Mouse (Mus musculus) kidney, postnatal 0 days (tissue): Measurements from ENCODE around the gene Pard6b. TPM values are rescaled to one million over a fixed set of nuclear protein-coding genes. Genes with fewer than 3 reads are reported as not detected.

ENCODE experiments used
- ATAC-seq: fragments of 200-750 bp; cut with Nextera tagmentation; replicated peaks from 2 replicates; pipeline ENCODE4 v1.8.0; 2017; ENCODE audit warnings: low read depth, moderate number of reproducible peaks, moderate TSS enrichment, moderate library complexity; ENCODE audit not compliant: low FRiP score
- DNase-seq: peaks from one replicate; pipeline ENCODE4 v3.0.0-alpha.2; 2016; ENCODE audit warnings: low spot score
- H3K27ac ChIP-seq: fragments of 300-500 bp; sonication (generic); 2 replicates; pipeline ENCODE4 v1.5.1; 2014; ENCODE audit warnings: mild to moderate bottlenecking
- H3K27me3 ChIP-seq: fragments of 300-500 bp; sonication (generic); 2 replicates; pipeline ENCODE4 v1.6.1; 2014; ENCODE audit warnings: low read length, mixed read lengths; ENCODE audit not compliant: insufficient read depth
- H3K36me3 ChIP-seq: fragments of 300-500 bp; sonication (generic); 2 replicates; pipeline ENCODE4 v1.6.1; 2014; ENCODE audit warnings: low read length, mixed read lengths; ENCODE audit not compliant: insufficient read depth
- H3K4me1 ChIP-seq: fragments of 300-500 bp; sonication (generic); replicated peaks from 2 replicates; pipeline ENCODE4 v1.6.1; 2014; ENCODE audit warnings: antibody characterized with exemption, low read length, mixed read lengths; ENCODE audit not compliant: insufficient read depth
- H3K4me2 ChIP-seq: fragments of 300-500 bp; sonication (generic); 2 replicates; pipeline ENCODE4 v1.6.1; 2014; ENCODE audit warnings: mild to moderate bottlenecking, low read length, moderate library complexity, mixed read lengths
- H3K4me3 ChIP-seq: fragments of 300-500 bp; sonication (generic); replicated peaks from 2 replicates; pipeline ENCODE4 v1.5.1; 2014; ENCODE audit warnings: low read depth, low read length
- H3K9ac ChIP-seq: fragments of 300-500 bp; sonication (generic); 2 replicates; pipeline ENCODE4 v1.6.1; 2014; ENCODE audit warnings: low read depth, low read length
- H3K9me3 ChIP-seq: fragments of 300-500 bp; sonication (generic); replicated peaks from 2 replicates; pipeline ENCODE4 v1.6.1; 2016; ENCODE audit warnings: low read length, inconsistent platforms, mixed read lengths
- CTCF ChIP-seq: IDR thresholded peaks from 2 replicates; pipeline ENCODE4 v1.5.1; 2016; ENCODE audit warnings: antibody characterized with exemption, low read depth, mild to moderate bottlenecking, moderate library complexity
- WGBS: fragments of 180-500 bp; shearing (Covaris S2); extraction: QIAGEN DNeasy Blood & Tissue Kit; methylation state at CpG from one replicate; pipeline ENCODE4 v1.1.7; 2014; 5-methylcytosine and 5-hydroxymethylcytosine counted together
- polyA plus RNA-seq: library from polyadenylated mRNA; unstranded; fragments of >200 nt; fragmentation: Nextera tagmentation; extraction: Ambion mirVana; gene quantifications from 2 replicates; pipeline ENCODE4 v1.2.1, GENCODE M21; 2015

Gene Pard6b
- polyA plus RNA-seq, 1 experiment from 2014 or later = 28.6 TPM

GRCm38 (mm10) chr2:168125288-168126089, 44.7 kb downstream of the Pard6b start:
- no peak for DNase-seq
- no peak overlapping the region for H3K4me2 ChIP-seq
- WGBS = 43% methylated on average over 11 of the region's 11 CpGs
- no peak for ATAC-seq
- H3K9me3 ChIP-seq = no peaks in the 10 kb centered on the region
- H3K27ac ChIP-seq = no peak overlapping the region
- H3K27me3 ChIP-seq = no peaks in the 10 kb centered on the region
- TF ChIP-seq CTCF = no peak
- no peak overlapping the region for H3K4me3 ChIP-seq
- H3K9ac ChIP-seq = no peak overlapping the region
- H3K4me1 ChIP-seq = no peaks in the 10 kb centered on the region; the same call in 1 of the 2 replicates
- no peaks in the 10 kb centered on the region for H3K36me3 ChIP-seq

- peak overlapping the region; percentile 50 for H3K27ac ChIP-seq
Observed at GRCm38 (mm10) chr2:168127767-168128166, 47.0 kb downstream of the Pard6b start.

GRCm38 (mm10) chr2:168128211-168128859, 47.5 kb downstream of the Pard6b start:
- Histone ChIP-seq H3K27me3 (no peaks in the 10 kb centered on the region), H3K27ac (peak overlapping the region; percentile 50), H3K4me3 (no peak overlapping the region), H3K36me3 (no peaks in the 10 kb centered on the region), H3K4me1 (no peaks in the 10 kb centered on the region; the same call in 1 of the 2 replicates), H3K4me2 (no peak overlapping the region), H3K9ac (no peak overlapping the region), H3K9me3 (no peaks in the 10 kb centered on the region)
- peak; percentile 88 for TF ChIP-seq CTCF
- WGBS = 30% methylated on average over 13 of the region's 14 CpGs
- ATAC-seq (peak; percentile 87), DNase-seq (peak; percentile 97)

More at GRCm38 (mm10) chr2:168127767-168128166, 47.0 kb downstream of the Pard6b start:
- DNase-seq = no peak
- H3K4me3 ChIP-seq = no peak overlapping the region
- H3K9me3 ChIP-seq = no peaks in the 10 kb centered on the region
- ATAC-seq = no peak
- H3K27me3 ChIP-seq = no peaks in the 10 kb centered on the region
- TF ChIP-seq CTCF = no peak
- H3K4me1 ChIP-seq = no peaks in the 10 kb centered on the region; the same call in 1 of the 2 replicates
- H3K9ac ChIP-seq = no peak overlapping the region
- 79% methylated on average over 14 of the region's 14 CpGs for WGBS
- no peak overlapping the region for H3K4me2 ChIP-seq
- no peaks in the 10 kb centered on the region for H3K36me3 ChIP-seq

GRCm38 (mm10) chr2:168130046-168130445, 49.2 kb downstream of the Pard6b start:
- no peaks in the 10 kb centered on the region for H3K9me3 ChIP-seq
- H3K27ac ChIP-seq = no peak overlapping the region
- WGBS = 62% methylated on average over 3 of the region's 3 CpGs
- H3K4me1 ChIP-seq = no peaks in the 10 kb centered on the region; the same call in 1 of the 2 replicates
- no peaks in the 10 kb centered on the region for H3K36me3 ChIP-seq
- no peak overlapping the region for H3K4me3 ChIP-seq
- TF ChIP-seq CTCF = no peak
- no peak overlapping the region for H3K4me2 ChIP-seq
- ATAC-seq (no peak), DNase-seq (no peak)
- H3K9ac ChIP-seq = no peak overlapping the region
- no peaks in the 10 kb centered on the region for H3K27me3 ChIP-seq

- 75% methylated on average over 15 of the region's 15 CpGs for WGBS
- H3K9ac ChIP-seq = no peak overlapping the region
- H3K36me3 ChIP-seq = no peaks in the 10 kb centered on the region
- DNase-seq = no peak
- H3K9me3 ChIP-seq = no peaks in the 10 kb centered on the region
- H3K27me3 ChIP-seq = no peaks in the 10 kb centered on the region
- ATAC-seq = no peak
- no peak overlapping the region for H3K4me3 ChIP-seq
- no peaks in the 10 kb centered on the region for H3K4me1 ChIP-seq
- no peak overlapping the region for H3K4me2 ChIP-seq
- no peak overlapping the region for H3K27ac ChIP-seq
- TF ChIP-seq CTCF = no peak
Observed at GRCm38 (mm10) chr2:168137161-168137560, 56.4 kb downstream of the Pard6b start.

- ATAC-seq (no peak), DNase-seq (no peak)
- 44% methylated on average over 5 of the region's 5 CpGs for WGBS
- Histone ChIP-seq H3K4me3 (no peak overlapping the region), H3K9me3 (no peaks in the 10 kb centered on the region), H3K27me3 (no peaks in the 10 kb centered on the region), H3K27ac (no peak overlapping the region), H3K4me2 (no peak overlapping the region), H3K36me3 (no peaks in the 10 kb centered on the region), H3K4me1 (no peaks in the 10 kb centered on the region), H3K9ac (no peak overlapping the region)
- no peak for TF ChIP-seq CTCF
Observed at GRCm38 (mm10) chr2:168143794-168144193, 63.0 kb downstream of the Pard6b start.
